Mouse (Mus musculus): ENCODE results near the gene Cphx3. TPM values are rescaled to one million over a fixed set of nuclear protein-coding genes. Genes with fewer than 3 reads are reported as not detected.
"Not testable (repeated sequence)": the region's sequence is repeated elsewhere in the genome, so short reads cannot be mapped to it uniquely, and the experiment has no call there.

Cphx3 gene
- polyA plus RNA-seq, 1 experiment from 2014 or later, result not detected

- not testable (repeated sequence) for H3K36me3 ChIP-seq; H3K4me3 ChIP-seq; H3K27ac ChIP-seq; H3K27me3 ChIP-seq (ENCODE audit: insufficient read depth, poor library complexity, severe bottlenecking); H3K9me3 ChIP-seq; DNase-seq (ENCODE audit: low spot score); H3K4me1 ChIP-seq
- no CpG with 5 or more reads among the region's 3 CpGs for WGBS
These were observed 15.5 kb downstream of the Cphx3 start for GRCm38 (mm10) chr14:26097622-26098021.

- not testable (repeated sequence) for H3K27ac ChIP-seq; H3K4me1 ChIP-seq; DNase-seq (ENCODE audit: low spot score); H3K4me3 ChIP-seq; H3K36me3 ChIP-seq; H3K9me3 ChIP-seq; H3K27me3 ChIP-seq (ENCODE audit: insufficient read depth, poor library complexity, severe bottlenecking)
- no CpG with 5 or more reads among the region's 7 CpGs for WGBS
These were observed 36.1 kb downstream of the Cphx3 start, which contains the start of gene Duxbl2 for GRCm38 (mm10) chr14:26118150-26118549. TSS of gene Duxbl2 (plus strand) at chr14:26118349.

- not testable (repeated sequence) for H3K4me3 ChIP-seq; H3K27ac ChIP-seq; H3K36me3 ChIP-seq; H3K4me1 ChIP-seq; DNase-seq (ENCODE audit: low spot score); H3K27me3 ChIP-seq (ENCODE audit: insufficient read depth, poor library complexity, severe bottlenecking); H3K9me3 ChIP-seq
- WGBS, result no CpG with 5 or more reads among the region's 18 CpGs
These were observed 36.5 kb downstream of the Cphx3 start for GRCm38 (mm10) chr14:26118550-26119000.

- not testable (repeated sequence) for H3K9me3 ChIP-seq; H3K27me3 ChIP-seq (ENCODE audit: insufficient read depth, poor library complexity, severe bottlenecking); H3K36me3 ChIP-seq; DNase-seq (ENCODE audit: low spot score); H3K27ac ChIP-seq; H3K4me3 ChIP-seq; H3K4me1 ChIP-seq
- whole genome bisulfite sequencing, result no CpG with 5 or more reads among the region's 7 CpGs
These were observed 37.0 kb downstream of the Cphx3 start for GRCm38 (mm10) chr14:26119095-26119494.

- not testable (repeated sequence) for H3K4me1 ChIP-seq; DNase-seq (ENCODE audit: low spot score); H3K36me3 ChIP-seq; H3K27ac ChIP-seq; H3K9me3 ChIP-seq; H3K4me3 ChIP-seq; H3K27me3 ChIP-seq (ENCODE audit: insufficient read depth, poor library complexity, severe bottlenecking)
- no CpG with 5 or more reads among the region's 2 CpGs for WGBS
These were observed 65.0 kb downstream of the Cphx3 start for GRCm38 (mm10) chr14:26147095-26147494.

- H3K4me3 ChIP-seq; H3K9me3 ChIP-seq; DNase-seq (ENCODE audit: low spot score); H3K27ac ChIP-seq; H3K36me3 ChIP-seq; H3K4me1 ChIP-seq; H3K27me3 ChIP-seq (ENCODE audit: insufficient read depth, poor library complexity, severe bottlenecking): not testable (repeated sequence)
- WGBS, result no CpG with 5 or more reads among the region's 7 CpGs
These were observed 73.9 kb downstream of the Cphx3 start for GRCm38 (mm10) chr14:26156032-26156431.

- H3K4me3 ChIP-seq; H3K4me1 ChIP-seq; H3K27ac ChIP-seq; DNase-seq (ENCODE audit: low spot score); H3K9me3 ChIP-seq; H3K27me3 ChIP-seq (ENCODE audit: insufficient read depth, poor library complexity, severe bottlenecking); H3K36me3 ChIP-seq: not testable (repeated sequence)
- WGBS, result no CpG with 5 or more reads among the region's 9 CpGs
These were observed 79.1 kb downstream of the Cphx3 start for GRCm38 (mm10) chr14:26161156-26161555.

- not testable (repeated sequence) for H3K9me3 ChIP-seq; H3K27me3 ChIP-seq (ENCODE audit: insufficient read depth, poor library complexity, severe bottlenecking); H3K4me1 ChIP-seq; H3K4me3 ChIP-seq; H3K36me3 ChIP-seq; DNase-seq (ENCODE audit: low spot score); H3K27ac ChIP-seq
- no CpG with 5 or more reads among the region's 5 CpGs for WGBS
These were observed 80.3 kb downstream of the Cphx3 start for GRCm38 (mm10) chr14:26162423-26162822.

GRCm38 (mm10) chr14:26165266-26165665 lies 83.2 kb downstream of the Cphx3 start:
- H3K36me3 ChIP-seq; H3K27me3 ChIP-seq (ENCODE audit: insufficient read depth, poor library complexity, severe bottlenecking); H3K4me1 ChIP-seq; H3K4me3 ChIP-seq; H3K27ac ChIP-seq; DNase-seq (ENCODE audit: low spot score); H3K9me3 ChIP-seq: not testable (repeated sequence)
- WGBS, result no CpG with 5 or more reads among the region's 12 CpGs

- not testable (repeated sequence) for H3K4me3 ChIP-seq; DNase-seq (ENCODE audit: low spot score)
These were observed 91.9 kb downstream of the Cphx3 start for GRCm38 (mm10) chr14:26173955-26174354.

GRCm38 (mm10) chr14:26175028-26175427 lies 92.9 kb downstream of the Cphx3 start:
- not testable (repeated sequence) for DNase-seq (ENCODE audit: low spot score)
- no CpG with 5 or more reads among the region's 6 CpGs for WGBS

More at GRCm38 (mm10) chr14:26173955-26174354, 91.9 kb downstream of the Cphx3 start:
- no CpG with 5 or more reads among the region's 3 CpGs for WGBS
- not testable (repeated sequence) for H3K9me3 ChIP-seq; H3K4me1 ChIP-seq; H3K27me3 ChIP-seq (ENCODE audit: insufficient read depth, poor library complexity, severe bottlenecking); H3K27ac ChIP-seq; H3K36me3 ChIP-seq

GRCm38 (mm10) chr14:26181660-26182059 lies 99.6 kb downstream of the Cphx3 start:
- not testable (repeated sequence) for H3K27ac ChIP-seq; H3K4me3 ChIP-seq; H3K36me3 ChIP-seq; H3K9me3 ChIP-seq; H3K4me1 ChIP-seq; DNase-seq (ENCODE audit: low spot score); H3K27me3 ChIP-seq (ENCODE audit: insufficient read depth, poor library complexity, severe bottlenecking)
- no CpG with 5 or more reads among the region's 10 CpGs for WGBS

More at GRCm38 (mm10) chr14:26175028-26175427, 92.9 kb downstream of the Cphx3 start:
- not testable (repeated sequence) for H3K9me3 ChIP-seq; H3K36me3 ChIP-seq; H3K27ac ChIP-seq; H3K4me1 ChIP-seq; H3K4me3 ChIP-seq; H3K27me3 ChIP-seq (ENCODE audit: insufficient read depth, poor library complexity, severe bottlenecking)

- H3K4me1 ChIP-seq; DNase-seq (ENCODE audit: low spot score); H3K27ac ChIP-seq; H3K4me3 ChIP-seq; H3K27me3 ChIP-seq (ENCODE audit: insufficient read depth, poor library complexity, severe bottlenecking); H3K36me3 ChIP-seq; H3K9me3 ChIP-seq: not testable (repeated sequence)
- no CpG with 5 or more reads among the region's 10 CpGs for WGBS
These were observed 100.3 kb downstream of the Cphx3 start, which contains the start of gene Plac9b for GRCm38 (mm10) chr14:26182380-26182779. TSS of gene Plac9b (minus strand) at chr14:26182480.

GRCm38 (mm10) chr14:26186638-26187037 lies 104.5 kb downstream of the Cphx3 start:
- not testable (repeated sequence) for H3K4me3 ChIP-seq; DNase-seq (ENCODE audit: low spot score); H3K27me3 ChIP-seq (ENCODE audit: insufficient read depth, poor library complexity, severe bottlenecking); H3K27ac ChIP-seq; H3K9me3 ChIP-seq; H3K36me3 ChIP-seq; H3K4me1 ChIP-seq
- WGBS, result no CpG with 5 or more reads among the region's 9 CpGs

Measured in heart, embryonic 10.5 days (tissue).